Mouse (Mus musculus): Measurements from ENCODE around the gene Sergef.

DNA sequence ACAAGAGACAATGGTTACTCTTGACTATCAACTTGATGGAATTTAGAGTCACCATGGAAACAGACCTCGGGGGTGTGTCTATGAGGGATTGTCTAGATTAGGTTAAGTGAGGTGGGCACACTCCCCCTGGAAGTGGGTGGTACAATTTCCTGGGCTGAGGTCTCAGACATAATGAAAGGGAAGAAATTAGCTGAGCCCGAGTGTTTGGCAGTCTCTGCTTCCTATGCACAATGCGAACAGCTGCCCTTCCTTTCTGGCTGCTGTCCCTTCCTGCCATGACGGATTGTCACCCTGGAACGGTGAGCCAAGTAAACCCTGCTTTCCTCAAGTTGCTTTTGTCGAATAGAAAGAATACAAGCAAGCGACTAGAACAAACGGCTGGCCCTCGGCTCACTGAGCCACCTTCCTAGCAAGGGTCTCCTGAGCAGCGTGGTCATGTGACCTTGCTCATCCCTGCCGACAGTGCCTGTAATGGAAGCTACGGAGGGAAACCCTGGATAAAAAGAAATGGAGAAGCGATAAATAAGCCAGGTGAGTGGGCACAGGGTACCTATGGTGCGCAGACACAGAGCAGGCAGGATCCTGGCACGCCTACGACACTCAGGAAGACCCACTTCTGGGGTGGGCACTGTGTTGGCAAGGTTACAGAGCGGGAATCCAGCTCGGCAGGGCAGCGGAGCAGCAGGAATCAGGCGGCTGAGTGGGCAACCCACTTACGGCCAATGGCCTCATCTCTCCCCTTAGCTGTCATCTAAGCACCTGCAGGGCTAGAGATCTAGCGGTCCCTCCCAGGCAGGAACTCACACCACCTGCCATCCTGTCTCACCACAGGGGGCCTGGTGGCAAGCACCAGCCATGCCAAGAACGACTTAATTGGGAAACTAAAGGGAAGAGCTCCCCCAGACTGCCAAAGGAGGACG lies 130.0 kb downstream of the Sergef start:
- no peak for TF ChIP-seq CTCF (IDR thresholded peaks at IDR 0.05; ENCODE audit: extremely low read depth, insufficient read length, insufficient replicate concordance, low read depth, low read length)
- TF ChIP-seq POLR2A (IDR thresholded peaks at IDR 0.05; ENCODE audit: low read depth, low read length), result no peak

All from small intestine, adult 2 months (tissue).